Mouse (Mus musculus) adrenal gland, postnatal 10 days (tissue): ENCODE measurements around the gene Notch1. TPM values are rescaled to one million over a fixed set of nuclear protein-coding genes. Genes with fewer than 3 reads are reported as not detected.

Experiments used
- DNase-seq: peaks from one replicate; pipeline ENCODE4 v3.0.0; 2021; ENCODE audit warnings: mixed read lengths
- total RNA-seq, 2 experiments: library from RNA; stranded (reverse); gene quantifications; 2 replicates each; pipeline ENCODE4 v1.2.3; 2021

Gene Notch1
- total RNA-seq, 2 experiments from 2014 or later = 27.1 to 36.4 TPM

DNA sequence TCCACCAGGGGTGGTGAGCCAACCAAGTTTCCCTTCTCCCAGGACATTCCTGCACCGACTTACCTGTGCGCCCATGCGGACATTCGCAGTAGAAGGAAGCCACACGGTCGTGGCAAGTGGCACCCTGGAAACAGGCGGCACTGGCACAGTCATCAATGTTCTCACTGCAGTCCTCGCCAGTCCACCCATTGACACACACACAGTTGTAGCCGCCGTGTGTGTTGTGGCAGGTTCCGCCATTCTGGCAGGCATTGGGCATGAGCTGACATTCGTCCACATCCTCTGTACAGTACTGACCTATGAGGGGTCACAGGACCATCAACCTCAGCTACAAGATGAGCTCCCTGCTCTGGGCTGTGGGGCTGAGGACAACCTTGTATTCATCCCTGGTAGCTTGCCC, 35.6 kb downstream of the Notch1 start:
- no peak for DNase-seq

- no peak for DNase-seq
Observed at GRCm38 (mm10) chr2:26478685-26479205, 37.7 kb downstream of the Notch1 start.

DNA sequence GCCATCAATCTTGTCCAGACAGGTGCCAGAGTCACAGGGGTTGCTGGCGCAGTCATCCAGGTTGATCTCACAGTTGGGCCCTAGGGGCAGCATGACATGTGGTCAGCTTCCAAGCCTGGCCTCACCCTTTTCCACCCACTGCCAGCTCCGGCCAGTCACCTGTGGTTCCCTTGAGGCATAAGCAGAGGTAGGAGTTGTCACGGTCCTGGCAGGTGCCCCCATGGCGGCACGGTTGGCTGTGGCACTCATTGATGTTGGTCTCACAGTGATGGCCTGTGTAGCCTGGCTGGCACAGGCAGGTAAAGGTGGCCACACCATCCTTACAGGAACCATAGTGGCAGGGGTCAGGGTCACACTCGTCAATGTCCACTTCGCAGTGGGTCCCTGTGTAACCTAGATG, 38.6 kb downstream of the Notch1 start:
- no peak for DNase-seq

- no peak for DNase-seq
Observed at GRCm38 (mm10) chr2:26475505-26476430, 40.7 kb downstream of the Notch1 start.

DNA sequence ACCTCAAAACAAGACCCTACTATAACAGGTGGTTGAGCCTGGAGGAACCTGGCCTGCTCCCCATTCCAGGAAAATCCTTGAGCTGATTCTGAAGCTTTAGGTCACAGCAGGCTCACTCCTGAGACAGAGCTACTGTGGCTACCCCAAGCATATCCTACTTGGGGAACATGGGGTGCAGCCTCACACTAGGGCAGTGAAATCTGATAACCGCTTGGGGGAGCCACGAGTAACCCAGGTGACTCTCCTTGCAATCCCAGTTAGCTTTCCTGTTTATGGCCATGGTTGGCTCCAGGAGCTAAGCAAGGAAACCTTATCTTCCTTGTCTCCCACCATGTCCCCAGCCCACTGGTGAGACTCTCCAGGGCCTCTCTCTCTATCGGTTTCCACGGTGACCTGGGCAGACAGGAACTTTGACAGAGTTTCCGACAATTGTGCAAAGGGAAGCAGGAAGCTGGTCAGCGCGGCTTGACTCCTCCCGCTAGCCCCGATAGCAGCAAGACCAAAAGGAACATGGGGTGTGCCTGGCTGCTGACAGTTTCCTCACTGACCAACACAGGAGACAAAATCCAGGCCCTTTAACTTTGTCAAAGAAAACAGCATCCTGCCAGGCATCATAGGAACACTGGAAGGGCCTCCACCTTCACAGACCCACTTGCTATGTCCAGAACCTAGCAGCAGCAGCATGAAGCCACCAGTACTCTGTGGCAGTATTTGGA, 41.5 kb downstream of the Notch1 start:
- DNase-seq = peak; percentile 57

DNA sequence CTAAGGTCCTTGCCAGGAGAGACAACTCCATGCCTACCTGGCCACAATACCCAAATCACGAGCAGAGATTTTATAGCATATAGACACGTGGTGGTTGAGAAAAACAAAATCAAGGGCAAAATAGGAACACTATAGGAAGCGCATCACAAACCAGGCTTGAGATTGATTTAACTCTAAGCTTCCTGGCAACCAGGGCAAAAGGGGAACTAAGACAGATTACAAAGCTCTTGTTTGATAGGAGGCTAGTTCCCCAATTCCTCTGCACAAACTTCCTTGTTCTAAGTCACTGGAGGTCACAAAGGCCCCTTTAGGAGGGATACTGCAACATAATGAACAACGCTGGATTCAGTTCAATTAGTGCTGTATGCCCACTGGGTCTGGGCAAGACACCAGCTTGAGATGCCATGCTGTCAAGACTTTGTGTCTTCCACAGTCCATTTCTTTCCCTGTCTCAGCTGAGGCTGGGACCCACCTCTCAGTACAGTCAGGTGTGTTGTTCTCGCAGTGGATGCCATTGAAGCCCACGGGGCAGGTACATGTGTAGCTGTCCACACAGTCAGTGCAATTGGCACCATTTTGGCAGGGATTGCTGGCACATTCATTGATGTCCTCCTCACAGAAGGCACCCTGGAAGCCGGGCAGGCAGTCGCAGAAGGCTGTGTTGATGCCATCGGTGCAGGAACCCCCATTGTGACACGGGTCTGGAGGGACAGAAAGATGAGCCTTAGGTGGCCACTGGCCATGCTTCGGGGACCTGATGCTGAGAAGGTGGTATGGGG, 44.0 kb downstream of the Notch1 start:
- no peak for DNase-seq

DNA sequence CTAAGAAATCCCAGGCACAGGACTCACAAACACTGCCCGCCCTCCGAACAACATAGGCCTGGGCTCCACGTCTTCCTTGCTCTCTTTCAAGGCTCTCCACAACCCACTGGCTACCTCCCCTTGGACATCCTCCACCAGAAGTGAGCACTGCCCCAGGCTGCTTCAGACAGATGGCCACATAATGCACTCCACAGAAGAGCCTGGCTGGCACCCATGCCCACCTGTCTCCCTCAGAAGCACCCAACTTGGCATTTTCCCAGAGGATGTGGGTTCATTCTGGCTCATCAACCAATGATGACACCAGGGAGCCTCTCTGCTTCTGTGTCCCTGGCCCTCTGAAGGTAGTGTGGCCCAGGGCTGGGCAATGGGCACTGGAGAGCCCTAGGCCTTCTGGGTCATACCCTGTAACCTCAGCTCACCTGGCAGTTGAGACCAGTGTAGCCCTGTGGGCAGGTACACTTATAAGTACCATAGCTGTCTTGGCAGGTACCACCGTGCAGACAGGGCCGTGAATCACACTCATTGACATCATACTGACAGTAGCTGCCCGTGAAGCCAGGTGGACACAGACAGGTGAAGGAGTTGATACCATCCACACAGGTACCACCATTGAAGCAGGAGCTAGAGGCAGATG, 44.7 kb downstream of the Notch1 start:
- no peak for DNase-seq

DNA sequence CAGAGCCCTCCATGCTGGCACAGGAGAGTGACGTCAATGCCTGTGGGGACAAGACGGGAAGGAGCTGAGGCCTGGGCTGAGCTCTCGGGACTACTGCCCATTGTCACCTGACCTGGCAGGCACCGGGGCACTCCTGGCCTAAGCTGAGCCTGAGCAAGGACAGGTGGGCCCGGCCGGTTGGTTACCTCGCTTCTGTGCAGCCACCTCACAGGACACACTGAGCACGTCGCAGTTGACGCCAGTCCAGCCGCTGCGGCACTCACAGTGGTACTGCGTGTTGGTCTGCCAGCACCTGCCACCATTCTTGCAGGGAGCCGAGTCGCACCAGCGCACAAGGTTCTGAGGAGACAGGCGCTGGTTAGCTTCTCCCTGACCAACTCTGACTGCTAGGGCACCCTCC, 45.5 kb downstream of the Notch1 start:
- DNase-seq = no peak

GRCm38 (mm10) chr2:26468376-26468775, 48.1 kb downstream of the Notch1 start:
- DNase-seq = no peak

- no peak for DNase-seq
Observed at GRCm38 (mm10) chr2:26463412-26463811, 53.1 kb downstream of the Notch1 start.

DNA sequence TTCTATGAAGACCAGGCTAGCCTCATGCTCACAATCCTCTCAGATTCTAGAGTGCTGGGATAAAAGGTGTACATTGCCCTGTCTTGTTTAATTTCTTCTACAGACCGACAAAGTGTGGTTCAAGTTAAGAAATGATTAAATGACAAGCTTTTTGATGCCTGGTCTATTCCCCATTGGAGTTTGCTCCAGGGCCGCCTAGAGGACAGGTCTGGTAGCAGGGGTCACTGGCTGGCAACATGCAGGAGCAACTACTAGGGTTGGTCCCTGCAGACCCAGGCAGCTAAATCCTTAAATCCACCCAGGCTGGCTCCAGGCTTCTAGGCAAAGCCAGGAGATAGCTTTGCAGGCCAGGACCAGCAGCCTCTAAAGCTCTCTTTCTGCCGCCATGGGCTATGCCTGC, 53.5 kb downstream of the Notch1 start:
- no peak for DNase-seq

GRCm38 (mm10) chr2:26461667-26462066, 54.8 kb downstream of the Notch1 start:
- DNase-seq = no peak

GRCm38 (mm10) chr2:26460837-26461236, 55.6 kb downstream of the Notch1 start:
- DNase-seq = no peak

DNA sequence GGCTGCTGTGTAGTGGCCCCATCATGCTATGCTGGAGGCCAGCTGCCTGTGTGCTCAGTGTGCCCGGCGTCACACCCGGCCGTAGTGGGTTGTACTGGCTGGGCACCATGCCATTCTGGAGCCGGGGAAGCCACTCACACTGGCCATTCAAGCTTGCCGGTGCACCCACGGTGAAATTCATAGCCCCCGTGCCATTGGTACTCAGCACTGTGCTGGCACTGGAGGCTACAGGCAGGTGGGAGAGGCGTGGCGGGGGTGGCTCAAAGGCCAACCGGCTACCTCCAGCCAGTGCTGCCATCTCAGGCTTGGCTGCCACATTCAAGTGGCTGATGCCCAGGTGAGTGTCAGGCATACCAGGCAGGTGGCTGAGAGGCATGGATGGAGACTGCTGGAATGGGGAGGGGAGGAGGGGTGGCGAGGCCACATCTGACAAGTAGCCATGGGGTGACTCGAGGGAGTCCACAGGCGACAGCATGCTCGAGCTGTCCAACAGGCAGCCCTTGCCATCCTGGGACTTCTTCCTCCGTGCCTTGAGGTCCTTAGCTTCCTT, 56.3 kb downstream of the Notch1 start:
- DNase-seq = no peak

GRCm38 (mm10) chr2:26459478-26459877, 57.0 kb downstream of the Notch1 start:
- DNase-seq = no peak

DNA sequence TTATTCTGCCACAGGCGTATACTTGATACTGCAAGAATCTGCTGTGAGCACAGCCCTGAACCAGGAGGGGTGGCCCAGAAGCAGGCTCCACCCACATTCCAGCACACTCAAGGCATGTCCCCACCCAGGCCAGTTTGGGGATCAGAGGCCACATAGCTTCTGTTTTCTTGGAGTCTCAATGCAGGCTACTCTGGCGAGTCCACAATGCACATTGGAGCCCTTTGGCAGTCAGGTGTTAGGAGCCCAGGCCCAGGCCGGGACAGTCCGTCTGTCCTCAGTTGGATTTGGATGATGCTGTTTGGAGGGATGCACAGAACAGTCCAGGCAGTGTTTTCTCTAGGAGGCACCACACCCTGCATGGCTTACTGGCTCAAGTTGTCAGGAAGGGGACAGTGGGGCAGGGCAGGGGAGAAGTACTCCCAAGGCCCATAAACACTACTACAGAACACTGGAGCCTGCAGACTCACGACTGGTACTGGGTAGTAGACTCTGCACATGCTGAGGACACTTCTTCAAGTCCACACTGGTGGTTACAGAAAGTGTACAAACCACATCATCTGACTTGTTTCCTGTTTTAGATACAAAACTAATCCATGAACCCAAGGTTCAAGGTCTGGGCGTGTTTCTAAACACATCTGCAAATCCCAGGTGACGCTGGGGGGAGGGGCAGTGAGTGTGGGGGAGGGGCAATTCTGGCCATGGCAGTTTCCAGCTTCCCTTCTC, 57.9 kb downstream of the Notch1 start:
- peak; percentile 47 for DNase-seq

GRCm38 (mm10) chr2:26449121-26450060, 67.1 kb downstream of the Notch1 start:
- peak; percentile 87 for DNase-seq

GRCm38 (mm10) chr2:26447451-26447850, 69.0 kb downstream of the Notch1 start:
- DNase-seq = no peak

DNA sequence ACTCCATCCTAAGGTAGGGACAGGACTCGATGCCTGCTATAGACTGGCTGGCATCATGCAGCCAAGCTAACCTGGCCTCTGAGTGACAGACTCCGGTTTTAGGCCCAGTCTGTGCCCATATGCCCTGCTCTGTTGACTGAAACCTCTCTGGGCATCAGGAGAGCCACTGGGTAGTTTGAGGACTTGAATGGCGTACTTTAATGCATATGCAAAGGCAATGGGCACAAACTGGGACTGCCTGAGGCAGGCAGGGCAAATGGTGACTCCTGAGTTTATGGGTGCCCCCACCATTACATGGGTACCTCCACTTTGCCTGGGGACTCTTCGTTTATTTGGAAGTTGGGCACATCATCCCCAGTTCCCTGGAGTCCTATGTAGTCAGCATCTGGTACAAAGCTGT, 69.8 kb downstream of the Notch1 start:
- no peak for DNase-seq
